Mouse (Mus musculus): ENCODE data around the gene Sec14l5. TPM values are rescaled to one million over a fixed set of nuclear protein-coding genes. Genes with fewer than 3 reads are reported as not detected.

Gene Sec14l5
- total and polyA plus RNA-seq, 3 experiments: 0.03 TPM; not detected in 2

GRCm38 (mm10) chr16:5202681-5203080, 55.8 kb downstream of the Sec14l5 start:
- TF ChIP-seq CTCF (IDR thresholded peaks at IDR 0.05 in 2 of 3, conservative IDR thresholded peaks at IDR 0.05 in 1 of 3; ENCODE audit: control insufficient read depth in 1 of 3, insufficient read depth in 1 of 3, low read depth in 2 of 3, low read length in 3 of 3, poor library complexity in 1 of 3, severe bottlenecking in 1 of 3) (peak; percentile 60 to 81 (median 72)), MXI1 (IDR thresholded peaks at IDR 0.05; ENCODE audit: low read depth, low read length) (peak; percentile 48; the same call in 1 of the 2 replicates), USF2 (IDR thresholded peaks at IDR 0.05; ENCODE audit: borderline replicate concordance in 1 of 2, insufficient read depth in 1 of 2, low read depth in 1 of 2, low read length in 2 of 2) (no peak), SIN3A (IDR thresholded peaks at IDR 0.05; ENCODE audit: low read length) (peak; percentile 87; the same call in 1 of the 2 replicates), RAD21 (IDR thresholded peaks at IDR 0.05; ENCODE audit: low read depth, low read length) (peak; percentile 71), ZC3H11A (IDR thresholded peaks at IDR 0.05; ENCODE audit: low read depth, low read length) (peak; percentile 69), USF1 (IDR thresholded peaks at IDR 0.05; ENCODE audit: low read depth, low read length) (no peak), SMC3 (IDR thresholded peaks at IDR 0.05; ENCODE audit: low read depth, low read length) (peak; percentile 86)
- DNase-seq (ENCODE audit: low read depth, low spot score): peak; percentile 80
- Histone ChIP-seq H3K36me3 (ENCODE audit: control insufficient read depth in 1 of 2, insufficient read depth in 2 of 2, low read length in 2 of 2) (peaks cover 0 to 3% of the 10 kb centered on the region in 2 experiments; a peak in 1 of 4 replicates), H3K27ac (ENCODE audit: control insufficient read depth, low read depth, low read length) (peak overlapping the region; percentile 40), H3K79me2 (ENCODE audit: control insufficient read depth, insufficient read depth, low read length, poor library complexity) (peaks cover 3% of the 10 kb centered on the region; the same call in 1 of the 2 replicates), H3K27me3 (ENCODE audit: control insufficient read depth in 1 of 2, insufficient read depth in 2 of 2, low read length in 2 of 2) (no peaks in the 10 kb centered on the region), H3K9ac (ENCODE audit: control insufficient read depth, low read depth, low read length, poor library complexity, severe bottlenecking) (peak overlapping the region; percentile 88), H3K4me1 (ENCODE audit: control insufficient read depth in 1 of 2, insufficient read depth in 2 of 2, low read length in 2 of 2) (peaks cover 0 to 4% of the 10 kb centered on the region in 2 experiments; a peak in 1 of 4 replicates), H3K4me3 (ENCODE audit: control insufficient read depth in 1 of 2, insufficient read depth in 1 of 2, low read depth in 2 of 2, low read length in 2 of 2) (peak overlapping the region; percentile 76 to 91), H3K9me3 (replicated peaks; ENCODE audit: insufficient read depth, low read length) (no peaks in the 10 kb centered on the region)

- peaks cover 0 to 4% of the 10 kb centered on the region in 2 experiments; a peak in 1 of 4 replicates for H3K4me1 ChIP-seq (ENCODE audit: control insufficient read depth in 1 of 2, insufficient read depth in 2 of 2, low read length in 2 of 2)
- DNase-seq (ENCODE audit: low read depth, low spot score): peak; percentile 58
- H3K27ac ChIP-seq (ENCODE audit: control insufficient read depth, low read depth, low read length): peak overlapping the region; percentile 40
- H3K4me3 ChIP-seq (ENCODE audit: control insufficient read depth in 1 of 2, insufficient read depth in 1 of 2, low read depth in 2 of 2, low read length in 2 of 2): peak overlapping the region; percentile 76 to 91
- no peaks in the 10 kb centered on the region for H3K27me3 ChIP-seq (ENCODE audit: control insufficient read depth in 1 of 2, insufficient read depth in 2 of 2, low read length in 2 of 2)
- peak overlapping the region; percentile 88 for H3K9ac ChIP-seq (ENCODE audit: control insufficient read depth, low read depth, low read length, poor library complexity, severe bottlenecking)
- peaks cover 0 to 3% of the 10 kb centered on the region in 2 experiments; a peak in 1 of 4 replicates for H3K36me3 ChIP-seq (ENCODE audit: control insufficient read depth in 1 of 2, insufficient read depth in 2 of 2, low read length in 2 of 2)
- TF ChIP-seq SIN3A (IDR thresholded peaks at IDR 0.05; ENCODE audit: low read length): no peak
- TF ChIP-seq CTCF (IDR thresholded peaks at IDR 0.05 in 2 of 3, conservative IDR thresholded peaks at IDR 0.05 in 1 of 3; ENCODE audit: control insufficient read depth in 1 of 3, insufficient read depth in 1 of 3, low read depth in 2 of 3, low read length in 3 of 3, poor library complexity in 1 of 3, severe bottlenecking in 1 of 3): no peak
- TF ChIP-seq ELF1 (IDR thresholded peaks at IDR 0.05; ENCODE audit: low read depth, low read length): 0 out of 2 replicates have a peak, but pooled peaks have one; percentile 12
- TF ChIP-seq MXI1 (IDR thresholded peaks at IDR 0.05; ENCODE audit: low read depth, low read length): no peak
- no peak for TF ChIP-seq CHD2 (IDR thresholded peaks at IDR 0.05; ENCODE audit: low read length)
- peaks cover 3% of the 10 kb centered on the region; the same call in 1 of the 2 replicates for H3K79me2 ChIP-seq (ENCODE audit: control insufficient read depth, insufficient read depth, low read length, poor library complexity)
- no peaks in the 10 kb centered on the region for H3K9me3 ChIP-seq (replicated peaks; ENCODE audit: insufficient read depth, low read length)
Measured at GRCm38 (mm10) chr16:5203200-5203599, 56.3 kb downstream of the Sec14l5 start.

- H3K4me3 ChIP-seq (ENCODE audit: control insufficient read depth in 1 of 2, insufficient read depth in 1 of 2, low read depth in 2 of 2, low read length in 2 of 2): peak within 1 kb of the TSS; percentile 76 to 91
- TF ChIP-seq NELFE (IDR thresholded peaks at IDR 0.05; ENCODE audit: low read depth, low read length): peak; percentile 64
- no peak for TF ChIP-seq ELF1 (IDR thresholded peaks at IDR 0.05; ENCODE audit: low read depth, low read length)
- 0 out of 2 replicates have a peak, but pooled peaks have one; percentile 18 for TF ChIP-seq NRF1 (IDR thresholded peaks at IDR 0.05; ENCODE audit: insufficient read depth, low read depth, low read length, poor library complexity, severe bottlenecking)
- no peak for TF ChIP-seq RAD21 (IDR thresholded peaks at IDR 0.05; ENCODE audit: low read depth, low read length)
- no peak for TF ChIP-seq MAZ (IDR thresholded peaks at IDR 0.05; ENCODE audit: low read depth, low read length)
- TF ChIP-seq CTCF (IDR thresholded peaks at IDR 0.05 in 2 of 3, conservative IDR thresholded peaks at IDR 0.05 in 1 of 3; ENCODE audit: control insufficient read depth in 1 of 3, insufficient read depth in 1 of 3, low read depth in 2 of 3, low read length in 3 of 3, poor library complexity in 1 of 3, severe bottlenecking in 1 of 3): no peak
- peak; percentile 62; the same call in 1 of the 2 replicates for TF ChIP-seq ETS1 (IDR thresholded peaks at IDR 0.05; ENCODE audit: low read depth, low read length)
- no peak for TF ChIP-seq GABPA (IDR thresholded peaks at IDR 0.05; ENCODE audit: low read depth, low read length)
- TF ChIP-seq POLR2AphosphoS5 (IDR thresholded peaks at IDR 0.05; ENCODE audit: borderline replicate concordance, low read depth, low read length): no peak
- no peak for TF ChIP-seq MEF2A (IDR thresholded peaks at IDR 0.05; ENCODE audit: extremely low read depth, insufficient replicate concordance, low read depth, low read length, poor library complexity, severe bottlenecking)
- peak; percentile 89 for TF ChIP-seq HCFC1 (IDR thresholded peaks at IDR 0.05; ENCODE audit: low read depth, low read length)
- peak; percentile 98 for TF ChIP-seq MAX (IDR thresholded peaks at IDR 0.05; ENCODE audit: low read length)
- TF ChIP-seq MYB (IDR thresholded peaks at IDR 0.05; ENCODE audit: low read depth, low read length): no peak
Measured at GRCm38 (mm10) chr16:5203668-5204433, 56.9 kb downstream of the Sec14l5 start, which contains the start of gene Nagpa. Gene Nagpa, minus strand, starts transcription at chr16:5204012.

More at GRCm38 (mm10) chr16:5203668-5204433, 56.9 kb downstream of the Sec14l5 start, which contains the start of gene Nagpa:
- no peaks in the 10 kb centered on the region for H3K27me3 ChIP-seq (ENCODE audit: control insufficient read depth in 1 of 2, insufficient read depth in 2 of 2, low read length in 2 of 2)
- peak within 1 kb of the TSS; percentile 40 for H3K27ac ChIP-seq (ENCODE audit: control insufficient read depth, low read depth, low read length)
- no peaks in the 10 kb centered on the region for H3K9me3 ChIP-seq (replicated peaks; ENCODE audit: insufficient read depth, low read length)
- peak within 1 kb of the TSS; percentile 88 for H3K9ac ChIP-seq (ENCODE audit: control insufficient read depth, low read depth, low read length, poor library complexity, severe bottlenecking)
- H3K36me3 ChIP-seq (ENCODE audit: control insufficient read depth in 1 of 2, insufficient read depth in 2 of 2, low read length in 2 of 2): peaks cover 0 to 3% of the 10 kb centered on the region in 2 experiments; a peak in 1 of 4 replicates
- H3K79me2 ChIP-seq (ENCODE audit: control insufficient read depth, insufficient read depth, low read length, poor library complexity): peaks cover 3% of the 10 kb centered on the region; the same call in 1 of the 2 replicates
- peaks cover 0 to 4% of the 10 kb centered on the region in 2 experiments; a peak in 1 of 4 replicates for H3K4me1 ChIP-seq (ENCODE audit: control insufficient read depth in 1 of 2, insufficient read depth in 2 of 2, low read length in 2 of 2)
- DNase-seq (ENCODE audit: low read depth, low spot score): peak; percentile 90
